Mouse (Mus musculus) activated CD4-positive, CD25-positive, alpha-beta regulatory T cell (primary cell): ENCODE measurements around the gene Zfp207. TPM values are rescaled to one million over a fixed set of nuclear protein-coding genes. Genes with fewer than 3 reads are reported as not detected.

ENCODE experiments used
- polyA plus RNA-seq, 2 experiments: library from polyadenylated mRNA; unstranded; fragments of 100-300 nt; shearing (Covaris generic); gene quantifications; one replicate each; pipeline ENCODE4 v1.2.1; 2017

The Zfp207 gene
- 100 to 1,000 TPM; 235 to 249 TPM for polyA plus RNA-seq

DNA sequence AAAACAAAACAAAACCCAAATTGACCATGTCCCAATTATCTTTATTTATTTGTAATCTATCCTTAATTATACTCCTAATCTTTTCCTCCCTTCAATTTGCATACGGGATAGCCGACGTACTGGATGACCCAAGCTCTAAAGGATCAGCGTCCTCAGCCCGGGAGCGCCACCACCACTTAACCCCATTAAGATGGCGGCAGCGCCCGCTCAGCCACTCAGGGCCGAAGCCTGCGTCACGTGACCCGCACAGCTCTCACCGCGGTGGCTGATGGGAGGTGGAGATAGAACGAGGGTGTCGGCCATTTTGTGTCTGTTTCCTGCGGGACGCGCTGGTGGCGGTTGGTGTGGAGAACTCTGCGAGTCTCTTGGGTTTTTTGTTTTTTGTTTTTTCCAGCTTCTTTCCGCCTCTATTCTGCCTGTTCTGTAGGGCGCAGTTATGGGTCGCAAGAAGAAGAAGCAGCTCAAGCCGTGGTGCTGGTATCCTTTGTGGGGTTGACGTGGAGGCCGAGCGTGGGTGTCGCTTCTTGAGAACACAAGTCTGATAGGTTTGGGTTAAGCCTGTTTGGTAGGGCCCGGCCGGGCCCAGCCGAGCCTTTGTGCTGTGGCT, at the start of gene Zfp207:
TSS of gene Zfp207 (plus strand) at position 261 of the 607 bp plus-strand sequence.

GRCm38 (mm10) chr11:80377712-80378451, 5.2 kb upstream of the Zfp207 start, which contains the start of gene 5730455P16Rik:
Gene 5730455P16Rik, minus strand, starts transcription at chr11:80378034.

GRCm38 (mm10) chr11:80428381-80429008, 45.4 kb downstream of the Zfp207 start, which contains the start of gene Psmd11:
Gene Psmd11, plus strand, starts transcription at chr11:80428615.

Other genes starting within 250 kb of the Zfp207 start
- 10 to 100 TPM; 15.4 to 23.8 TPM for gene Tefm, start 241.1 kb upstream of the Zfp207 start, polyA plus RNA-seq
- 1 to 10 TPM in 1 of 2 experiments, under 1 TPM in 1; 0.97 to 1.8 TPM for gene Adap2, start 229.2 kb upstream of the Zfp207 start, polyA plus RNA-seq
- gene Rnf135, start 199.4 kb upstream of the Zfp207 start, polyA plus RNA-seq = 10 to 100 TPM in 1 of 2 experiments, 1 to 10 TPM in 1; 8.6 to 11.3 TPM
- 10 to 100 TPM; 42.1 to 43.6 TPM for gene Rhot1, start 174.3 kb upstream of the Zfp207 start, polyA plus RNA-seq
- 1 to 10 TPM in 1 of 2 experiments, under 1 TPM in 1; 0.87 to 1.7 TPM for gene Rhbdl3, start 82.4 kb upstream of the Zfp207 start, polyA plus RNA-seq
- gene 5730455P16Rik, start 5.2 kb upstream of the Zfp207 start, polyA plus RNA-seq = 10 to 100 TPM; 14.3 TPM
- 100 to 1,000 TPM; 159 to 183 TPM for gene Psmd11, start 45.3 kb downstream of the Zfp207 start, polyA plus RNA-seq
- gene Cdk5r1, start 93.7 kb downstream of the Zfp207 start, polyA plus RNA-seq = 1 to 10 TPM in 1 of 2 experiments, under 1 TPM in 1; 0.63 to 1.5 TPM